Mouse (Mus musculus): ENCODE results near the gene Sspn. TPM values are rescaled to one million over a fixed set of nuclear protein-coding genes. Genes with fewer than 3 reads are reported as not detected.

The Sspn gene
- polyA plus RNA-seq, 1 experiment: 2.9 TPM

- Histone ChIP-seq H3K4me1 (ENCODE audit: control insufficient read depth, insufficient read depth, low read length) (no peaks in the 10 kb centered on the region), H3K27ac (ENCODE audit: insufficient read depth, low read depth, low read length) (no peak overlapping the region), H3K4me3 (ENCODE audit: insufficient read depth, low read depth, low read length) (no peak overlapping the region), H3K27me3 (replicated peaks; ENCODE audit: control insufficient read depth, insufficient read depth, low read length) (no peaks in the 10 kb centered on the region), H3K36me3 (ENCODE audit: control insufficient read depth, insufficient read depth, low read length) (no peaks in the 10 kb centered on the region)
- 90% methylated on average over 1 of the region's 1 CpGs for WGBS
- TF ChIP-seq CTCF (conservative IDR thresholded peaks at IDR 0.05; ENCODE audit: insufficient read depth, insufficient read length, low read depth, low read length): no peak
- no peak for TF ChIP-seq POLR2A (IDR thresholded peaks at IDR 0.05; ENCODE audit: low read depth, low read length)
- no peak for DNase-seq
These were observed 59.1 kb downstream of the Sspn start for GRCm38 (mm10) chr6:145990578-145990977.

GRCm38 (mm10) chr6:145992526-145992925 is 61.1 kb downstream of the Sspn start:
- H3K4me1 ChIP-seq (ENCODE audit: control insufficient read depth, insufficient read depth, low read length): no peaks in the 10 kb centered on the region
- TF ChIP-seq POLR2A (IDR thresholded peaks at IDR 0.05; ENCODE audit: low read depth, low read length): no peak
- TF ChIP-seq CTCF (conservative IDR thresholded peaks at IDR 0.05; ENCODE audit: insufficient read depth, insufficient read length, low read depth, low read length): no peak
- WGBS: 54% methylated on average over 11 of the region's 11 CpGs
- H3K36me3 ChIP-seq (ENCODE audit: control insufficient read depth, insufficient read depth, low read length): no peaks in the 10 kb centered on the region
- no peak overlapping the region for H3K4me3 ChIP-seq (ENCODE audit: insufficient read depth, low read depth, low read length)
- no peak overlapping the region for H3K27ac ChIP-seq (ENCODE audit: insufficient read depth, low read depth, low read length)
- no peaks in the 10 kb centered on the region for H3K27me3 ChIP-seq (replicated peaks; ENCODE audit: control insufficient read depth, insufficient read depth, low read length)
- DNase-seq: no peak

- no peaks in the 10 kb centered on the region for H3K4me1 ChIP-seq (ENCODE audit: control insufficient read depth, insufficient read depth, low read length)
- no peak for TF ChIP-seq CTCF (conservative IDR thresholded peaks at IDR 0.05; ENCODE audit: insufficient read depth, insufficient read length, low read depth, low read length)
- TF ChIP-seq POLR2A (IDR thresholded peaks at IDR 0.05; ENCODE audit: low read depth, low read length): no peak
- DNase-seq: peak; percentile 31
- 30% methylated on average over 10 of the region's 10 CpGs for WGBS
- no peaks in the 10 kb centered on the region for H3K36me3 ChIP-seq (ENCODE audit: control insufficient read depth, insufficient read depth, low read length)
- no peak overlapping the region for H3K27ac ChIP-seq (ENCODE audit: insufficient read depth, low read depth, low read length)
- H3K4me3 ChIP-seq (ENCODE audit: insufficient read depth, low read depth, low read length): no peak overlapping the region
- no peaks in the 10 kb centered on the region for H3K27me3 ChIP-seq (replicated peaks; ENCODE audit: control insufficient read depth, insufficient read depth, low read length)
These were observed 61.5 kb downstream of the Sspn start for GRCm38 (mm10) chr6:145992985-145993384.

GRCm38 (mm10) chr6:145998314-145999007 is 67.0 kb downstream of the Sspn start:
- Histone ChIP-seq H3K36me3 (ENCODE audit: control insufficient read depth, insufficient read depth, low read length) (no peaks in the 10 kb centered on the region), H3K4me3 (ENCODE audit: insufficient read depth, low read depth, low read length) (no peak overlapping the region), H3K27ac (ENCODE audit: insufficient read depth, low read depth, low read length) (no peak overlapping the region), H3K27me3 (replicated peaks; ENCODE audit: control insufficient read depth, insufficient read depth, low read length) (no peaks in the 10 kb centered on the region), H3K4me1 (ENCODE audit: control insufficient read depth, insufficient read depth, low read length) (no peaks in the 10 kb centered on the region)
- no peak for TF ChIP-seq POLR2A (IDR thresholded peaks at IDR 0.05; ENCODE audit: low read depth, low read length)
- no peak for TF ChIP-seq CTCF (conservative IDR thresholded peaks at IDR 0.05; ENCODE audit: insufficient read depth, insufficient read length, low read depth, low read length)
- no peak for DNase-seq
- 47% methylated on average over 13 of the region's 13 CpGs for WGBS

GRCm38 (mm10) chr6:146000767-146001166 is 69.3 kb downstream of the Sspn start:
- H3K27ac ChIP-seq (ENCODE audit: insufficient read depth, low read depth, low read length): no peak overlapping the region
- no peaks in the 10 kb centered on the region for H3K27me3 ChIP-seq (replicated peaks; ENCODE audit: control insufficient read depth, insufficient read depth, low read length)
- DNase-seq: no peak
- no peak overlapping the region for H3K4me3 ChIP-seq (ENCODE audit: insufficient read depth, low read depth, low read length)
- no peak for TF ChIP-seq CTCF (conservative IDR thresholded peaks at IDR 0.05; ENCODE audit: insufficient read depth, insufficient read length, low read depth, low read length)
- no peak for TF ChIP-seq POLR2A (IDR thresholded peaks at IDR 0.05; ENCODE audit: low read depth, low read length)
- no peaks in the 10 kb centered on the region for H3K4me1 ChIP-seq (ENCODE audit: control insufficient read depth, insufficient read depth, low read length)
- H3K36me3 ChIP-seq (ENCODE audit: control insufficient read depth, insufficient read depth, low read length): no peaks in the 10 kb centered on the region
- WGBS: 100% methylated on average over 1 of the region's 1 CpGs

- 87% methylated on average over 22 of the region's 22 CpGs for WGBS
- DNase-seq: no peak
- Histone ChIP-seq H3K4me3 (ENCODE audit: insufficient read depth, low read depth, low read length) (no peak overlapping the region), H3K4me1 (ENCODE audit: control insufficient read depth, insufficient read depth, low read length) (no peaks in the 10 kb centered on the region), H3K27ac (ENCODE audit: insufficient read depth, low read depth, low read length) (no peak overlapping the region), H3K27me3 (replicated peaks; ENCODE audit: control insufficient read depth, insufficient read depth, low read length) (no peaks in the 10 kb centered on the region), H3K36me3 (ENCODE audit: control insufficient read depth, insufficient read depth, low read length) (no peaks in the 10 kb centered on the region)
- no peak for TF ChIP-seq POLR2A (IDR thresholded peaks at IDR 0.05; ENCODE audit: low read depth, low read length)
- TF ChIP-seq CTCF (conservative IDR thresholded peaks at IDR 0.05; ENCODE audit: insufficient read depth, insufficient read length, low read depth, low read length): no peak
These were observed 70.2 kb downstream of the Sspn start for GRCm38 (mm10) chr6:146001396-146002191.

GRCm38 (mm10) chr6:146004174-146004601 is 72.7 kb downstream of the Sspn start:
- Histone ChIP-seq H3K27ac (ENCODE audit: insufficient read depth, low read depth, low read length) (no peak overlapping the region), H3K4me3 (ENCODE audit: insufficient read depth, low read depth, low read length) (no peak overlapping the region), H3K27me3 (replicated peaks; ENCODE audit: control insufficient read depth, insufficient read depth, low read length) (no peaks in the 10 kb centered on the region), H3K36me3 (ENCODE audit: control insufficient read depth, insufficient read depth, low read length) (no peaks in the 10 kb centered on the region), H3K4me1 (ENCODE audit: control insufficient read depth, insufficient read depth, low read length) (no peaks in the 10 kb centered on the region)
- 77% methylated on average over 3 of the region's 3 CpGs for WGBS
- TF ChIP-seq POLR2A (IDR thresholded peaks at IDR 0.05; ENCODE audit: low read depth, low read length): no peak
- no peak for TF ChIP-seq CTCF (conservative IDR thresholded peaks at IDR 0.05; ENCODE audit: insufficient read depth, insufficient read length, low read depth, low read length)
- DNase-seq: no peak
